Mouse (Mus musculus): Measurements from ENCODE around the gene Myb. TPM values are rescaled to one million over a fixed set of nuclear protein-coding genes. Genes with fewer than 3 reads are reported as not detected.

Myb gene
- polyA plus RNA-seq (2015; fragmentation: Nextera tagmentation; extraction: Ambion mirVana), result 3.0 and 3.2 TPM in 2 replicates

DNA sequence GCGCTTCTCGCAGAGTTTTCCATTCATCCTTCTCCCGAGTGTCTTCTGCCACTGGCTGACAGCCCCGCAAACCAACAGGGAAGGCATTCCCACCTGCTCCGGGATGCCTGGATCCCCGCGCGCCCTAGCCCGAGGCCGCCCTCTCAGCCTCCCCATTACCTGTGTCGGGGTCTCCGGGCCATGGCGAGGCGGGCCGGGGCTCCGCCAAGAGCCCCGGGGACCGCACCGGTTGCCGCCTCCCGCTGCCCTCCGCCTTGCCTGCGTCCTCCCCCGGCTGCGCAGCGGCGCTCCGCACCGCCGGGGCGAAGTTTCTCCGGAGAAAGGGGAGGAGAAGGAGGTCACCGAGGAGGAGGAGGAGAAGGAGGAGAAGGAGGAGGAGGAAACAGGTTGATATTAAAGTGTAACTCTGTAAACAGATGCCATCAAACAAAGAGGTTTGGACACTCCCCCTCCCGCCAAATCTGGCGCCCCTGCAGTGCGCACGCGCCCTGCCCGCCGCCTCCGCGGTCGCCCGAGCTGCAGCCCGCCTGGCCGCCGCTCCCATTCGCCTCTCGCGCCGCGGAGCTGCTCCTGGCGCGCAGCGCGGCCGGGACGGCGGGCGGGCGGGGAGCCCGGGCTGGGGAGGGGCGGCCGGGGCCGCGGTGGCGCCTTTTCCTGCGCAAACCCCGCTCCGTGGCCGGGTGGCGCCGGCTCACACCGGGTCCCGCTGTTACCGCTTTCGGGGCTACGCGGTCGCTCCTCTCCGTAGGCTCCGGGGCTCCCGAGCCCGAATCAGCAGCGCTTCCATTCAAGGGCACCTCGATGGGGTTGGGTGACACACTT, at the start of gene Myb:
Gene Myb, minus strand, starts transcription at position 448 of the 822 bp plus-strand sequence.
- Histone ChIP-seq H3K27ac (replicated peaks) (peak within 1 kb of the TSS; percentile 47), H3K27me3 (peaks cover 33% of the 10 kb centered on the region), H3K4me3 (peak within 1 kb of the TSS; percentile 89), H3K9me3 (no peaks in the 10 kb centered on the region), H3K4me2 (replicated peaks) (peak within 1 kb of the TSS; percentile 100), H3K36me3 (no peaks in the 10 kb centered on the region), H3K4me1 (peaks cover 25% of the 10 kb centered on the region), H3K9ac (replicated peaks) (peak within 1 kb of the TSS; percentile 82)
- under 1% methylated on average over 77 of the region's 86 CpGs for WGBS
- peak; percentile 87 for ATAC-seq (replicated peaks)

DNA sequence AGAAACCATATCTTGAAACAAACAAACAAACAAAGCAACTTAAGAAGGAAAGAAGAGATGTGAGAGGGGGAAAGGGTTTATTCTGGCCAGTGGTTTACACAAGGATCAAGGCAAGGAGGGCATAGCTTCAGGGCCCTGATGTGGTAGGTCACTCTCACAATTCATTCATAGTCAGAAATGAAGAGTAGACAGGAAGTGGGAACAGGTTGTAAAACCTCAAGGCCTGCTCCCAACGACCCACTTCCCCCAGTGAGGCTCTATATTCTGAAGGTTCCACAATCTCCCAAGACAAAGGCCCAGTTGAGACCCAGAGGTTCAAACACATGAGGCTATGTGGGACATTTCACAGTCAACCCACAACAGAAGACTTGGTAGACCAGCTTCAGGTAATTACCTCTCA, 46.6 kb upstream of the Myb start:
- H3K4me1 ChIP-seq, result no peaks in the 10 kb centered on the region
- no peak overlapping the region for H3K27ac ChIP-seq (replicated peaks)
- H3K9me3 ChIP-seq, result no peaks in the 10 kb centered on the region
- H3K27me3 ChIP-seq, result no peaks in the 10 kb centered on the region
- 82% methylated on average over 1 of the region's 1 CpGs for WGBS
- ATAC-seq (replicated peaks), result no peak
- no peak overlapping the region for H3K9ac ChIP-seq (replicated peaks)
- no peak overlapping the region for H3K4me2 ChIP-seq (replicated peaks)
- no peaks in the 10 kb centered on the region for H3K36me3 ChIP-seq
- H3K4me3 ChIP-seq, result no peak overlapping the region

DNA sequence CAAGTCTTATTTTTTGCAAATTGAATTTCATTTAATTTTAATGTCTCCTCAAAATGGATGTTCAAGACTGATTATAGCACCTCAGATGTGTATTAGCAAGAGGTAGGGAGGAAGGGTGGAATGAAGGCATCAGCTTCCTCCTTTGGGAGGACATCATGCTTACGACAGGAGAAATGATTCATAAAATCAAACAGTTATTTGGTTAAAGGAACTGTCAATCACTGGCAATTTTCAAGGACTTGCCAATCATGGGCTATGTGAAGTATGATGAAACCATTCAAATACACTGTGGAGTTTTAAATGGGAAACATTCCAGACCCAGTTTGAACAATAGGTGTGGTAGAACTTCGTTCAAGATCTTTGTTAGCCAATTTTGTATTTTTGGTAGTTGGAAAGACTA, 45.4 kb upstream of the Myb start:
- Histone ChIP-seq H3K27ac (replicated peaks) (no peak overlapping the region), H3K4me2 (replicated peaks) (no peak overlapping the region), H3K9ac (replicated peaks) (no peak overlapping the region), H3K36me3 (no peaks in the 10 kb centered on the region), H3K4me3 (no peak overlapping the region), H3K9me3 (no peaks in the 10 kb centered on the region), H3K27me3 (no peaks in the 10 kb centered on the region), H3K4me1 (no peaks in the 10 kb centered on the region)
- WGBS, result 87% methylated on average over 2 of the region's 2 CpGs
- ATAC-seq (replicated peaks), result no peak

DNA sequence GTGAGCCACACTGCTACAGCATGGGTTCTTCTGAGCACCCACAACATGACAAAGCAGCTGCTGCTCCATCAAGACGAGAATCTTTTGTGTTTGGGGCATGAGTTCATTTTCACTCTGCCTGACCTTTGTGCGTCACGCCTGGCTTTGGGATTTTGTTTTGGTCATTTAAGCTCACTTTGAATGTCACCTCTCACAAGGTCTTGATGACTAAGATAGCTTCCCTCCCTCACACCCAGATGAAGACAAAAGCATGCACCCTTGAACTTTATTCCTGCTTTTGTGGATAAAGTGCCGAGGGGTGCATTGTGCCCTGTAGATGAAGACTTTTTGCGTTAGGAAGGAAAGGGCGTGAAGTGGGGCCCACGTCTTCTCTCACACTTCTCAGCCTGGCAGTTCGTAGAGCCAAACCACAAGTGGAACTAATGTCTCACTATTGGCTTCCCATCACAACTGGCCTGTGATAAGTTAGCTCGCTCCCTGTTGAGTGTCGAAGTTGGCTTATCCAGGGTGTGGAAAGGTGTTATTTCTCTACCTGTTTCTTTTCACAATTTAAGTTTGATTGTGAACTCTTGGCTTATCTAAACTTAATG, 43.8 kb upstream of the Myb start:
- Histone ChIP-seq H3K4me2 (replicated peaks) (no peak overlapping the region), H3K36me3 (no peaks in the 10 kb centered on the region), H3K4me3 (no peak overlapping the region), H3K9me3 (no peaks in the 10 kb centered on the region), H3K27me3 (no peaks in the 10 kb centered on the region), H3K9ac (replicated peaks) (no peak overlapping the region), H3K27ac (replicated peaks) (no peak overlapping the region), H3K4me1 (no peaks in the 10 kb centered on the region)
- ATAC-seq (replicated peaks), result no peak
- WGBS, result 84% methylated on average over 10 of the region's 10 CpGs

DNA sequence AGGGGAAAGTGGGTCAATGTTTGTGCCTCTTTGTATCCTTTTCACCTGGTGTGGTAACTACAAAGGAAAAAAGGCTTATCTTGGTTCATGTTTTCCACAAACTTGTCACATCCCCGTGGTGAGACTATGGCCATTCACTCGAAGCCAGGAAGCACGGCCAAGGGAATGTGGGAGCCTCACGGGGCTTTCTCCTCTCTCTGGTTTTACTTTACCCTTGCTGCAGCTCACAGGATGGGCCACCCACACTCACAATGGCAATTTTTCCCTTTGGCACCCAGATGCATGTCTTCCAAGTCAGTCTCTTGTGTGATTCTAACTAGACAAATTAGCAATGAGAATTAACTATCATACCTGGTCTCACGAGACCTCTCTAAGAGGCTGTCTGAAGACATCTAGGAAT, 43.1 kb upstream of the Myb start:
- Histone ChIP-seq H3K36me3 (no peaks in the 10 kb centered on the region), H3K4me2 (replicated peaks) (no peak overlapping the region), H3K4me1 (no peaks in the 10 kb centered on the region), H3K9me3 (no peaks in the 10 kb centered on the region), H3K27me3 (no peaks in the 10 kb centered on the region), H3K27ac (replicated peaks) (no peak overlapping the region), H3K9ac (replicated peaks) (no peak overlapping the region), H3K4me3 (no peak overlapping the region)
- WGBS, result 91% methylated on average over 5 of the region's 5 CpGs
- no peak for ATAC-seq (replicated peaks)

DNA sequence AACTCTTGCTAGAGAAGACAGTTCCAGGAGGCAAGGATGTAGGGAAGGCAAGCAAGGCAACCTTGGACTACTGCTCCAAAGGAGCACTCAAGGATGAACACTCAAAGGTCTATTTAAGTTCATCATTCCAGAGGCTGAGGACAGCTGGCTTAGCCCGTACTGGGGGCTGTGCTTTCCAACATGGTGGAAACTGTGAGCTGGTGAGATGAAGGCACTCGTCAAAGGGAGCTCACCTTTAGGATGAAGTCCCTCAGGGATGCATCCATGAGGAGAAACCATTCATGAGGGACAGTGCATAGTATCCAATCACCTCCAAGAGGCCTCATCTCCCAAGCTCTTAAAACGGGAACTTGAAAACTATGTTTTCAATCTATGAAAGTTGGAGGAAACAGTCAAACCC, 42.7 kb upstream of the Myb start:
- Histone ChIP-seq H3K4me2 (replicated peaks) (no peak overlapping the region), H3K4me1 (no peaks in the 10 kb centered on the region), H3K27ac (replicated peaks) (no peak overlapping the region), H3K9me3 (no peaks in the 10 kb centered on the region), H3K36me3 (no peaks in the 10 kb centered on the region), H3K27me3 (no peaks in the 10 kb centered on the region), H3K9ac (replicated peaks) (no peak overlapping the region), H3K4me3 (no peak overlapping the region)
- ATAC-seq (replicated peaks), result no peak
- 88% methylated on average over 3 of the region's 3 CpGs for WGBS

DNA sequence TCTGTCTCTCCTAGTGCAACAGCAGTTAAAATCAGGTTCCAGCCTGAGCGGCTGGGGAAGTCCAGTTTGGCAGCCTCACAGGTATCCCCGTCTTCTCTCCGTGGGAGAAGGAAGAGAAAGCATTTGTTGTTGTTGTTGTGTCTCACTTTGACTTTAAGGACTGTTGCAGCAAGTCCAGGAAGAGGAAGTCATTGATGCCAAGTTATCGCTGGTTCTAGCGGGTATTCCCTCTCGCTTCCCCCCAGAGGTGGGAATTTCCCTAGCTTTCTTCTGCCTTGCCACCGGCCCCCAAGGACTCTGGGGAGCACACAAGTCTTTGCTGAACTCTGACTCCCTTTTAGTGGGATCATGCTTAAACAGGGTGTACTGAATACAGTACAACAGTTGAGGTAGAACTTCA, 40.0 kb upstream of the Myb start:
- H3K9ac ChIP-seq (replicated peaks), result no peak overlapping the region
- H3K4me1 ChIP-seq, result no peaks in the 10 kb centered on the region
- WGBS, result 86% methylated on average over 7 of the region's 7 CpGs
- H3K9me3 ChIP-seq, result no peaks in the 10 kb centered on the region
- no peak overlapping the region for H3K4me3 ChIP-seq
- H3K27me3 ChIP-seq, result no peaks in the 10 kb centered on the region
- no peak overlapping the region for H3K4me2 ChIP-seq (replicated peaks)
- no peaks in the 10 kb centered on the region for H3K36me3 ChIP-seq
- no peak for ATAC-seq (replicated peaks)
- H3K27ac ChIP-seq (replicated peaks), result no peak overlapping the region

DNA sequence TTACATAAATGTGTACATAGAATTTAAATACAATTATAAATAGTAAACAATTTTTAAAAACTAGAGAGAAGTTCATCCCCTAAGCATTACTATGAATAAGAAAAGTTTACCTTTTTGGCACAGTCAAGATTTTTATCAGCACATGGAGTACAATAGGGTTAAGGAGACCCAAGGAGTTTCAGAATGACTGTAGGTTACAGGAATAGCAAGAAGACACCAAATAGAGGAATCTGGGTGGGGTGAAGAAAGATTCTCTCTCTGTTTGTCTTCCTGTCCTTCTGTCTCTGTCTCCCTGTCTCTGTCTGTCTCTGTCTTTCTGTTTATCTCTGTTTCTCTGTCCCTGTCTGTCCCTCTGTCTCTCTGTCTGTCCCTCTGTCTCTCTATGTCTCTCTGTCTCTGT, 39.5 kb upstream of the Myb start:
- Histone ChIP-seq H3K4me2 (replicated peaks) (no peak overlapping the region), H3K27ac (replicated peaks) (no peak overlapping the region), H3K27me3 (no peaks in the 10 kb centered on the region), H3K4me1 (no peaks in the 10 kb centered on the region), H3K9me3 (no peaks in the 10 kb centered on the region), H3K36me3 (no peaks in the 10 kb centered on the region), H3K9ac (replicated peaks) (no peak overlapping the region), H3K4me3 (no peak overlapping the region)
- no peak for ATAC-seq (replicated peaks)

DNA sequence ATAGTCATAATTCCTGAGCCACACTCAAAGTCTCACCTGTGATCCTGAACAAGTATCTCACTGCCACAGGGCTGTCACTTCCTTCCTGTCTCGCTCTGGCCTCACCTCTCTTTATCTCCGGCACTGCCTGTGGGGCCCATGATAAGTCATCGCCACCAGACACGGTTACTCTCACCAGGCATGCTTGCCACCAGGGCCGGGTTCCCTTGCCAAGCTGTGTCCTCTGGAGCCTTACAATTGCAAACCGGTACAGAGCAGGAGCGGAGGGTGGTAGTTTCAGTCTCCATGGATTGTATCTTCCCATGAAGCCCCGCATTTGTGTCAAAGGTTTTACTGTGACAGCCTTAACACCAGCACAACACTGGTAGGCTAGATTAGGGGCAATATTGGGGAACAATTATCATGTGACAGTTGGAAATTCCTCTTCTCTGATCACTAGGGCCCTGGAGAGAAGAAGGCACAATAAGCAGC, 35.9 kb upstream of the Myb start:
- Histone ChIP-seq H3K4me2 (replicated peaks) (no peak overlapping the region), H3K36me3 (no peaks in the 10 kb centered on the region), H3K27ac (replicated peaks) (no peak overlapping the region), H3K9me3 (no peaks in the 10 kb centered on the region), H3K27me3 (no peaks in the 10 kb centered on the region), H3K4me1 (no peaks in the 10 kb centered on the region), H3K9ac (replicated peaks) (no peak overlapping the region), H3K4me3 (no peak overlapping the region)
- 89% methylated on average over 8 of the region's 8 CpGs for WGBS
- no peak for ATAC-seq (replicated peaks)

DNA sequence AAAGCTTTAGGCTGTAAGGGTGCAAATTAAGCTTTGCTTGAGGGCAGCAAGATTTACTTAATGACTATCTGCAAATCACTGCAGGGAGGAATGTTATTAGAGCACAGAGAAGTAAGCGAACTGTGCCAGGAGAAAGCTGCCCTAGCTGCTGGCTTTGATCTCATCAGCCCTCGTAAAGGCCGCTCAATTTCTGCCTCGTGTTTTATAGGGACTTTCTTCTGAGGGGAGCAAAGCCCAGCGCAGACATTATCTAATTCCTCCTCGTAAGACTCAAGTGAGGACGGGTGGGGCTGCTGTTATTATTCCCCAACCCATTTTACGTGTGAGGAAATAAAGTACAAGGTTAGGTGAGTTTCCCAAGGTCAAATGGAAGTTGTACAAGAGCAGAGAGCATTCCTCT, 34.8 kb upstream of the Myb start:
- Histone ChIP-seq H3K4me2 (replicated peaks) (no peak overlapping the region), H3K4me1 (no peaks in the 10 kb centered on the region), H3K36me3 (no peaks in the 10 kb centered on the region), H3K9ac (replicated peaks) (no peak overlapping the region), H3K27me3 (no peaks in the 10 kb centered on the region), H3K4me3 (no peak overlapping the region), H3K27ac (replicated peaks) (no peak overlapping the region), H3K9me3 (no peaks in the 10 kb centered on the region)
- ATAC-seq (replicated peaks), result no peak
- WGBS, result 37% methylated on average over 8 of the region's 8 CpGs

DNA sequence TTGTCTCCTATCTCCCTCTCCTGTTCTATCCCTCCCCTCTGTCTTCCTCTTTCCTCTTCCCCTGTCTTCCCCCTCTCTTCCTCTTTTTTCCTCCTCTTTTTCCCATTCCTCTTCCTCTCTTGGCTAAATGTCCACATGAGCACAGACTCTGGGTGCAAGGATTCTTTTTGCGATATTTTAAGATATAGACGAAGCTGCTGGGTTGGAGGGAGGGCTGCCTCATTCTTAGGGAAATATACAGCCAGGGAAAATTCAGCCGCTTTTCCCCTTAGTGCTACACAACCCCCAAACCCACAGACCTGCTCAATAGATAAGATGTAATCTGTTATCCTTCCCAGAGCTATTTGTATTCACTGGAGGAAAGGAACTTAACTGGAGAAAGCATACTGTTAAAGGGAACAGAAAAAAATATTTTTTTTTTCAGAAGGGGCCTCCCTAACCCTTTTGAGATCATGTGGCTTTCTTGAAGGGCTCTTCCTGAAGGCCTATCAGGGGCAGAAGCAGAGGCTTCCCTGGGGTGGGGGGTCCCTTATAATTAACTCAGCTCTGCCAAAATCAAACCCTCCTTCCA, 33.2 kb upstream of the Myb start:
- Histone ChIP-seq H3K9ac (replicated peaks) (no peak overlapping the region), H3K4me2 (replicated peaks) (no peak overlapping the region), H3K4me1 (no peaks in the 10 kb centered on the region), H3K27ac (replicated peaks) (no peak overlapping the region), H3K9me3 (no peaks in the 10 kb centered on the region), H3K4me3 (no peak overlapping the region), H3K27me3 (no peaks in the 10 kb centered on the region), H3K36me3 (no peaks in the 10 kb centered on the region)
- 68% methylated on average over 3 of the region's 3 CpGs for WGBS
- no peak for ATAC-seq (replicated peaks)

DNA sequence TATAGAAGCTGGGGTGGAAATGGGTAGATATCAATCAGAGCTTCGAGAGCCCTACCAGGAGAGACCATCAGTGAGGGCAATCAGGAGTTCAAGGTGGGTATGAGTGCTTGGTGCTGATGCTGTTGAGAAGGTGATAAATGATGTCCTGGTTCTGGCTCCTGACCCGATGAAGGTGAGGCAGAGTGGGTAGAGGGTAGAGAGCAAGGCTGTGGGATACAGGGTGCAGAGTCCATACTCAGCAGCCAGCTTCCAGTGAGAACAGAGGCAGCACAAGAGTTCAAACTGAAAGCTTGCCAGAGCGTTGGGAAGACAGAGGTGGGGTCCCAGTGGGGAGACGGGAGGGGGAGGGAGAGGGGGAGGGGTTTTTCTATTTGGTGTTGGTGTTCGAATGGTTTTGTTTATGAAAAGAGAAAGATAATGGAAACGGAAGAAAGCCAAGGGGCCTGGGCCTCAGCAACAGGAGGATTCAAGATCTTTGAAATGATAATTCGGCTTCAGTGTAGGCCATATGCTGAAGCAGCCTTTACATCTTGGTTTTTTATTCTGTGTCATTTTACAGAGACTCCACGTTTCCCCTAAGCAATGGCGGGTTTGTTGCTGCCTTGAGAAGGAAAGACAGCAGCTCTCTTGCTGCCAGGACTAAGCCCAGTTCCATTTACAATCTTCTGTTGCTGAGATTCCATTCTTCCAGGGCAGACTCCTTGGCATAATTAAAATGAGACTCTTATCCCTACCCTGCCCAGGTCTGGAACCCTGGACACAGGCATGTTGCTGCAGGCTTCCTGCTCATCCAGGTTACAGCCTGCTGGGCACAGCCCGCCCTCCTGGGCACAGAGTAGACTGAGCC, 32.5 kb upstream of the Myb start:
- no peak overlapping the region for H3K4me2 ChIP-seq (replicated peaks)
- peak; percentile 51 for ATAC-seq (replicated peaks)
- H3K36me3 ChIP-seq, result no peaks in the 10 kb centered on the region
- H3K9ac ChIP-seq (replicated peaks), result no peak overlapping the region
- 31% methylated on average over 10 of the region's 10 CpGs for WGBS
- H3K4me3 ChIP-seq, result no peak overlapping the region
- no peak overlapping the region for H3K27ac ChIP-seq (replicated peaks)
- H3K4me1 ChIP-seq, result 0 out of 2 replicates have a peak, but pooled peaks cover 4% of the 10 kb centered on the region
- no peaks in the 10 kb centered on the region for H3K9me3 ChIP-seq
- H3K27me3 ChIP-seq, result no peaks in the 10 kb centered on the region

Data from forebrain, embryonic 15.5 days (tissue).